Mouse (Mus musculus) lung, adult 18-20 months (tissue): ENCODE data around the gene Spo11.

Experiments used
- DNase-seq, 2 experiments: peaks; one replicate each; pipeline ENCODE4 v3.0.0; 2022; ENCODE audit warnings: mixed read lengths in 2 of 2

Gene Spo11

DNA sequence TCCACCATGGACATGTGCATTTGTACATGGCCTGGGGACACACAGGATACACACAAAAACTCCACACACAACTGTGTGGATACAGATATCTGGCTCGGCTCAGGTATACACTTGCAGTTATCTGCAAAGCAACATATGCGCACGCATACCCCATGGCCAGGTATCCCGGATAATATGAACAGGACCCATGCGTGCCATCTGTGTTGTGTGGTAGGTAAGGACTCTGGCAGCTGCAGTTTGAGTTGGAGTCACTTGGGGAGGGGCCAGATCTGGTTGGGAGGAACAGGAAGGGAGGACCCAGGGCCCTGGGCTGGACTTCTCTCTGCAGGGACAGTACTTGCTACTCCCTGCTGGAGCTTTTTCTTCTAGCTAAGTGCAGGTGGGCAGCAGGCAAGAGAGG is 58.2 kb downstream of the Spo11 start:
- no peak for DNase-seq

DNA sequence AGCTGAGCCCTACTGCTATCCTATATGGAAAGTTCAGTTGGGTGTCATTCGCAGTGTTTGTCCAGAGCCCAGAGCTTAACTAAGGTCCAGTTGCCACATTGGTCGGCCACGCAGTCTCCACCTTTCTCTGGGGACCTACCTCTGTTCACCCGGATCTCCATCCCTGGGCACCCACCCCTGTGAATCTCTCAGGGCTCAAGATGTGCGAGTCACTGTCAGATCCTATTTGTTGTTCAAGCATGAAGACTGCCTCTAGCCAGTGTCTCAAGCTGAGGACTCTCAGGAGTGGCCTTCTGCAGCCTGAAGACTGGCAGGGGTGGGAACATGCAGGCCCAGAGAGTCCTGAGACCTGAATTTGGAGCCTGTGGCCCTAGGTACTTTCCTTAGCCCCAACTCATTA is 58.6 kb downstream of the Spo11 start:
- no peak for DNase-seq

DNA sequence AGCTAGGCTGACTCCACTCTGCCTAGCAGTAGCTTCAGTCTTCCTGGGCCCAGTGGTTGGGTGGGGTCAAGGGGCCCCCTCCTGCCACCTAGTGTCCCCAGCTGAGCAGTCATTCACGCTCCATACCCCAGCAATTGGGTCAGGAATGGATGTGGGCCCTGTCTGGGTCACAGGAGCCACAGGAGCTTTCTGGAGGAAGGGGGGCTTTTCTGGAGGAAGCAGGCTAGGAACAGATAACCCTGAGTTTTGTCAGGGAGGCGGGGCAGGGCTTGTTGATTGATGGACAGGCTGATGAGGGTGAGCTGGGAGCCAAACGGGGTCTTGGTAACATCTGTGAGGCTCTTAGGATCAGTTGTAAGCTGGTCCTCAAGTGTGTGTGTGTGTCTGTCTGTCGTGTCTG is 59.1 kb downstream of the Spo11 start:
- no peak for DNase-seq

DNA sequence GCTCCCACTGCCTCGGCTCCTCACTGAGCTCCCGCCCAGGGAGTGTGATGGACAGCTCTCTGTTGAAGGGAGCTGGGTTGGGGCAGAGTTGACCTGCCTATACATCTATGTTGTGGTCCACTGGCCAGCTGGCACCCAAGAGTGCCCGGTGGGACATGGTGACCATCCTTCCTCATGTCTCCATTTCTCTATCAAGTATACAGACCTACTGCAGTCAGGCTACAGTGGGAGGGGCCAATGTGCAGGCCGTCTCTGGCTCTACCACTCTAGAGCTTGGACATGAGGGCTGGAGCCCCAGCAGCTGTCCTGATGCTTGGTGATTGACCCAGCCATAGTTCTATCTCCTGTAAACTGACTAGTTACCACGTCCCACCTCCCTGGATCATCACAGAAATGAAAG is 59.8 kb downstream of the Spo11 start:
- DNase-seq = no peak

DNA sequence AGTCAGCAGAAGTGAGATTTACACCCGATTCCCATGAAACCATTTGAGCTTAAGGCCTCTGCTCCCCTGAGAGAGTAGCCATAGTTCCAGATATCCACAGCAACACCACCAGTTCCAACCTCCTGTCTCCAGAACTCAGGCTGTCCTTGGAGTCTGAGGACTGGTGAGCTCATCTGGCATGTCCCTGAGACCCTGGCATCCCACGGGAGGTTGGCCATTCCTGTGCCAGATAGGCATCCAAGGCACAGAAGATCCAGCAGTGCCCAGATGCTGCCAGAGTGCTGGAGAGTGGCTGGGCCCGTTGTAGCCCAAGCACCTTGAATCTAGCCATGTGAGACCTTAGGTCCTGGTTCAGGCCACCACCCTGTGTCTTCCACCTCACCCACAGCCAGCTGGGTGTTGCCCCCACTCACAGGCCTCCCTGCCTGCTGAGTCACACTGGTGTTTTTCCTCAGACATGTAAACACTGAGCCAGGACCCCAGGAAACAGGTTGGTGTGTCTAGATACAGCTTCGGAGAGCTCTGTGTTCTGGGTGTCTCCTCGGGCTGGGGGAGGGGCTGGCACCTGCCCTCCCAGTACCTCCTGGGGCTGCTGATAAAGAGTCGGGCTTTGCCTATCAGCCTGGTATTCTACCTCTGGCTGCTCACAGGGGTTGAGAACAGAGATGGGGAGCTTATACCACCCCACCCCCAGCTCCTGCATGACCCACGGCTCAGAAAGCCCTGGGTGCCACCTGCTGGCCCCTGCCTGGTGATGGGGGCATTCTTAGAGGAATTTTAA is 60.5 kb downstream of the Spo11 start:
- DNase-seq = no peak

DNA sequence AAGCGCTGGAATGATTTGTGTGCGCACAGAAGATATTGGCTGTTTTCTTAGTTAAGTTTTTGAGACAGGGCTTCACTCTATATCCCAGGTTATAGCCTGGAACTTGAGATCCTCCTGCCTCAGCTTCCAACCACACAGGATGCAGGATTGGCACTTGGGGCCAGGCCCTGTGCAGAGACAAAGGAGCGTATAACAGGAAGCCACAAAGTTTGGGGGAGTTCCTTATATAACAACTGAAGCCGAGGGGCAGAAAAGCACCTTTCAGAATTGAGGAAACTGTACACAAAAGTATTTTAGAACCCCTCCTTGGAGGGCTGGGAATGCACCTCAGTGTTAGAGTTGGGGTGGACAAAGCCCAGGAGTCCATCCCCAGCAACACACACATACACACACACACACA is 61.5 kb downstream of the Spo11 start:
- no peak for DNase-seq

DNA sequence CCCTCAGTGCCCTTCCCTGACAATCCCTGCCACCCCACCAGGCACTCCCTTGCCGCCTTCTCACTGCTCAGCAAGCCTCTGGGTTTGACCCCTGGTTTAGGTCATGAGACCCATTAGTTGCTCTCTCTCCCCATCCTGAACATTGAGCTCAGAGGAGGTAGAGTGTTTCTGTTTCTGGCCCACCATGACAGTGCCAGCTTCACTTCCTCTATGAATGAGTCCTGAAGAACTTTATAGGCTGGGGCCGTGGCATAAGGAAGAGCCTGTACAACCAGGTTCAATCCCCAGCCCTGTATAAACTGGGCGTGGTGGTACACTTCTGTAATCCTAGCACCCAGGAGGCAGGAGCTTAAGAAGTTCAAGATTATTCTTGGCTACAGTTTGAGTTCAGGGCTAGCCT is 63.3 kb downstream of the Spo11 start:
- no peak for DNase-seq

DNA sequence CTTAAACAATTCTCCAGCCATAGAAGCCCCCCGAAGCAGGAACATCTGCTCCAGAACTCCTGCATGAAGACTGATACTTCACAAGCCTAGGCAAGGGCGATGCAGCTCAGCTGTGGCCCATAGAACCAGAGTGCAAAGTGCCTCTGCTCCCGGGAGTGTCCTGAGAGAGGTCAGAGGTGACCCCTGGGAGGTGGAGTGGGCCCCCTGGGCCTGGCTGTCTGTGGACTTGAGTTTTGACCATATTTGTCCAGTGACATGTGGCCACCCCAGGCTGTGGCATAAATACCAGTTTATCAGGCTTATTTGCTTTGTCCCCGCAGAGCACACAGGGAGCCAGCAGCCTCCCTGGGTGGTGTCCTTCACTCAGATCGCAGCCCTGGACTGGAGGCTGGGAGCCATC is 63.7 kb downstream of the Spo11 start:
- DNase-seq = no peak

DNA sequence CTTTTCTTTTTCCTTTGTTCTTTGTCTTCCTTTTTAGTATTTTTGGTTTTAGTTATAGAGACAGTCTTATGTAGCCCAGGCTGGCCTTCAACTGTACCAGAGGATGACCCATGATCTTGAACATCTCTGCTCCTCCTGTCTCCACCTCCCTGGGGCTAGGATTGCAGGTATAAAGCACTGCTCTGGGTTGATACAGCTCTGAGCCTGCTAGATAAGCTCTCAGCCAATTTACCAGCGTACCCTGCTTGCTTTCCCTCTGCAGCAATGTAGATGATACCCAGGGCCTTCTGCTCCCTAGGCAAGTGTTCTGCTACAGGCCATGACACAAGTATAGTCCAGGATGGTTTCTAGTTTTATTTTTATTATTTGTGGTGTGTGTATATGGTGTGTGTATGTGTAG is 64.4 kb downstream of the Spo11 start:
- DNase-seq = no peak

DNA sequence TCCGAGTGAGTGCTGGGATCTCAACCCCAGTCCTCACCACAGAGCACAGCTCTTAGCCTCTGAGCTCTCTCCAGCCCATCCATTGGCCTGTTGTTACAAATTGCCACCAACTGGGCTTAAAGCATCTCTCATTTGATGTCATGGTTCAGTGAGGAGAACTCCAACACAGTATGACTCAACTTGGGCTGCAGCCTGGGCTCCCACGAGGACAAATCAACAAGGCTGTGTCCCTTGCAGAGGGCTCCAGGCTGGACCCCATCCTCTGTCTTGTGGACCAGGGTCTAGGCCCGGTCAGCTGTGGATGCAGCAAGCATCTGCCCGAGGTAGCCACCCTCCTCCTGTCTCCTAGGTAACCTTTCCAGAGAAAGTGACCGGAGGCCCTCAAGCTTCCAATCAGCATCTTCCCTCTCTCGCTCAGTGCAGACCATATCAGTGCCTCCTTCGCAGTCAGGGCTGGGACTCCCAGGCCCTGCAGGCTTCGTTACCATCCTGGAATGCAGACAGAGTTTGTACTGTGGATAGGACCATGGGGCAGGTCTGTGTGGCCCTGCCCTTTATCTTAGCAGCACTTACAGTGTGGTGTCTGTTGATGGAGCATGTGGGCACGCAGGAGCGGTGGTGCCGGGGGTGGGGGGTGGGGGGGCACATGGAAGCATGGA is 65.1 kb downstream of the Spo11 start:
- DNase-seq = no peak
